Comparison of ENCODE assay signal across 26 mouse cellular contexts in genomic region chr8:92858475-92859182, GRCm38 (mm10). TPM values are rescaled to one million over a fixed set of nuclear protein-coding genes. Genes with fewer than 3 reads are reported as not detected.
DNase-seq lines count a peak whose midpoint lies in the region; ATAC-seq lines count a peak whose summit lies in the region.
"Had no signal": no experiment of that assay in that cellular context is flagged by ENCODE, and none has a peak within 500 bp of the region (broad histone marks: within the 10 kb centered on the region; RNA-seq: fewer than 3 reads in every experiment).

No protein-coding gene starts in this region.

- ATAC-seq in limb, embryonic 12.5 days (ENCODE audit: insufficient number of reproducible peaks, insufficient read depth, low FRiP score, low TSS enrichment, low read depth), result peak; percentile 65; the same call in 1 of the 2 replicates
- ATAC-seq: CD4-positive, CD25-positive, alpha-beta regulatory T cell, adult 4 months; forebrain, embryonic 13.5 days; forebrain, embryonic 15.5 days; forebrain, postnatal 0 days had no signal

- H3K4me1 ChIP-seq in limb, embryonic 10.5 days, result peaks cover 27% of the 10 kb centered on the region
- H3K4me1 ChIP-seq in limb, embryonic 12.5 days (replicated peaks), result peaks cover 6% of the 10 kb centered on the region
- H3K4me1 ChIP-seq: embryonic facial prominence, embryonic 12.5 days had no signal

- peaks cover 6% of the 10 kb centered on the region; the same call in 1 of the 2 replicates for H3K27me3 ChIP-seq in limb, embryonic 10.5 days (ENCODE audit: low read depth, poor library complexity, severe bottlenecking)
- H3K27me3 ChIP-seq in limb, embryonic 12.5 days, result no peaks in the 10 kb centered on the region; the same call in 1 of the 2 replicates
- H3K27me3 ChIP-seq: CH12.LX; embryonic facial prominence, embryonic 12.5 days had no signal

- no peak overlapping the region for H3K9ac ChIP-seq in limb, embryonic 12.5 days (replicated peaks)
- H3K9ac ChIP-seq: embryonic facial prominence, embryonic 12.5 days; forebrain, embryonic 13.5 days; forebrain, embryonic 15.5 days; forebrain, postnatal 0 days had no signal

- peak overlapping the region; percentile 30; the same call in 1 of the 2 replicates for H3K27ac ChIP-seq in limb, embryonic 10.5 days
- no peak overlapping the region for H3K27ac ChIP-seq in limb, embryonic 12.5 days
- H3K27ac ChIP-seq: embryonic facial prominence, embryonic 10.5 days; embryonic facial prominence, embryonic 12.5 days; forebrain, embryonic 13.5 days; forebrain, embryonic 15.5 days had no signal

- 82% methylated on average over 14 of the region's 14 CpGs for WGBS in limb, embryonic 10.5 days
- 58% methylated on average over 14 of the region's 14 CpGs for WGBS in limb, embryonic 12.5 days

- intact Hi-C loops in heart, postnatal 25 days (cut with DNase I), result no loop called here

- peaks cover 24% of the 10 kb centered on the region for H3K36me3 ChIP-seq in limb, embryonic 10.5 days
- H3K36me3 ChIP-seq in limb, embryonic 12.5 days, result peaks cover 8% of the 10 kb centered on the region
- H3K36me3 ChIP-seq: embryonic facial prominence, embryonic 12.5 days; forebrain, embryonic 15.5 days; G1E had no signal

- peak; percentile 55 for DNase-seq in heart, adult 11 months
- no peak for DNase-seq in heart, postnatal 25 days (ENCODE audit: low spot score)
- peak; percentile 34 for DNase-seq in retina, postnatal 1 day
- no peak for DNase-seq in retina, embryonic 14.5 days (ENCODE audit: low spot score)
- peak; percentile 43 for DNase-seq in limb, embryonic 10.5 days (ENCODE audit: low spot score)
- DNase-seq in spleen, postnatal 10 days (ENCODE audit: low spot score in 2 of 2), result no peak
- no peak for DNase-seq in cerebellum, postnatal 4 days (ENCODE audit: low spot score in 2 of 2)
- DNase-seq: adrenal gland, adult 2 months; adrenal gland, postnatal 10 days; adrenal gland, postnatal 25 days; B cell, adult 2 months; cerebellum, adult 11-12 months; cerebellum, adult 2 months; cerebellum, adult 9-11 months; cerebellum, postnatal 14 days; cerebellum, postnatal 36 days; forebrain, postnatal 0 days had no signal

- no peak overlapping the region for H3K4me3 ChIP-seq in limb, embryonic 10.5 days
- no peak overlapping the region for H3K4me3 ChIP-seq in limb, embryonic 12.5 days (replicated peaks)
- H3K4me3 ChIP-seq: embryonic facial prominence, embryonic 10.5 days; embryonic facial prominence, embryonic 12.5 days; forebrain, embryonic 13.5 days; forebrain, embryonic 15.5 days had no signal

- H3K4me2 ChIP-seq in limb, embryonic 12.5 days, result no peak overlapping the region
- H3K4me2 ChIP-seq: embryonic facial prominence, embryonic 12.5 days; forebrain, embryonic 13.5 days; forebrain, embryonic 15.5 days had no signal

- H3K9me3 ChIP-seq in limb, embryonic 10.5 days (replicated peaks), result no peaks in the 10 kb centered on the region
- 0 out of 2 replicates have a peak, but pooled peaks cover 3% of the 10 kb centered on the region for H3K9me3 ChIP-seq in limb, embryonic 12.5 days
- H3K9me3 ChIP-seq: embryonic facial prominence, embryonic 10.5 days; embryonic facial prominence, embryonic 12.5 days; forebrain, embryonic 15.5 days had no signal

RNA-seq across cellular contexts. Expression of gene Lpcat2, which starts 3.5 kb away (rescaled TPM):
- total RNA-seq in heart, postnatal 25 days (2021), result 1 to 10 TPM; 1.0 to 1.6 TPM
- 6.0 and 7.8 TPM in 2 replicates for polyA plus RNA-seq in limb, embryonic 10.5 days (2016; fragmentation: Nextera tagmentation; extraction: Ambion mirVana)
- 10.5 and 11.0 TPM in 2 replicates for polyA plus RNA-seq in limb, embryonic 12.5 days (2016; fragmentation: Nextera tagmentation; extraction: Ambion mirVana)
- total RNA-seq: CH12.LX had no signal
- polyA plus RNA-seq: G1E had no signal

RNA-seq across cellular contexts. Expression of gene Mmp2, which starts 31.5 kb away (rescaled TPM):
- 100 to 1,000 TPM in 1 of 2 experiments, 10 to 100 TPM in 1; 94.3 to 106 TPM for total RNA-seq in heart, postnatal 25 days (2021)
- polyA plus RNA-seq in limb, embryonic 10.5 days (2016; fragmentation: Nextera tagmentation; extraction: Ambion mirVana), result 220 and 238 TPM in 2 replicates
- 211 and 218 TPM in 2 replicates for polyA plus RNA-seq in limb, embryonic 12.5 days (2016; fragmentation: Nextera tagmentation; extraction: Ambion mirVana)
- total RNA-seq: CH12.LX had no signal
- polyA plus RNA-seq: CD4-positive, CD25-positive, alpha-beta regulatory T cell, adult 4 months; G1E had no signal

RNA-seq across cellular contexts. Expression of gene Capns2, which starts 42.6 kb away (rescaled TPM):
- not detected for total RNA-seq in heart, postnatal 25 days (2021)
- polyA plus RNA-seq in limb, embryonic 10.5 days (2016; fragmentation: Nextera tagmentation; extraction: Ambion mirVana), result 0.43 and 0.49 TPM in 2 replicates
- 0.86 and 1.2 TPM in 2 replicates for polyA plus RNA-seq in limb, embryonic 12.5 days (2016; fragmentation: Nextera tagmentation; extraction: Ambion mirVana)
- total RNA-seq: adrenal gland, postnatal 25 days; CH12.LX; G1E had no signal
- polyA plus RNA-seq: adrenal gland, adult 2 months; CD4-positive, CD25-positive, alpha-beta regulatory T cell, adult 4 months; embryonic facial prominence, embryonic 10.5 days; forebrain, embryonic 11.5 days; forebrain, embryonic 13.5 days; forebrain, postnatal 0 days; G1E had no signal

Comparison
In these comparisons a context has a peak if more than half of its experiments do, and no peak if none do; other contexts are left out.
1. DNase-seq: peak in heart, adult 11 months (single experiment), retina, postnatal 1 day (single experiment) and limb, embryonic 10.5 days (single experiment); none in heart, postnatal 25 days (single experiment), retina, embryonic 14.5 days (single experiment), spleen, postnatal 10 days (0 of 2) and cerebellum, postnatal 4 days (0 of 2).